Mouse (Mus musculus): ENCODE data around the gene Fbxw8. TPM values are rescaled to one million over a fixed set of nuclear protein-coding genes. Genes with fewer than 3 reads are reported as not detected.
A peak's percentile ranks its signal among the peaks of the same experiment; 100 is the strongest.

The Fbxw8 gene
- total RNA-seq, 2 experiments from 2014 or later = 43.3 to 43.6 TPM

- intact Hi-C loops (cut with DNase I) = loop anchor here (2.0 to 10.0 kb wide), 2 partner anchors 48 to 570 kb away; no protein-coding TSS in a partner anchor
- no peak for DNase-seq
Measured at GRCm38 (mm10) chr5:118164581-118164980, 9.3 kb upstream of the Fbxw8 start, which contains the start of gene Hrk. TSS of gene Hrk (plus strand) at chr5:118164648.

GRCm38 (mm10) chr5:118160691-118161090, 5.4 kb upstream of the Fbxw8 start:
- DNase-seq = no peak
- intact Hi-C loops (cut with DNase I) = loop anchor here (10.0 kb wide), 1 partner anchor 574 kb away; no protein-coding TSS in a partner anchor

- intact Hi-C loops (cut with DNase I) = loop anchor here (5.0 kb wide), 1 partner anchor 60 kb away; no protein-coding TSS in a partner anchor
- no peak for DNase-seq
Measured at GRCm38 (mm10) chr5:118156976-118157375, 1.7 kb upstream of the Fbxw8 start.

GRCm38 (mm10) chr5:118155565-118155947, 292 bp upstream of the Fbxw8 start:
- intact Hi-C loops (cut with DNase I) = loop anchor here (5.0 kb wide), 1 partner anchor 58 kb away; no protein-coding TSS in a partner anchor
- DNase-seq = no peak

GRCm38 (mm10) chr5:118149711-118150110, 5.6 kb downstream of the Fbxw8 start:
- intact Hi-C loops (cut with DNase I) = no loop called here

GRCm38 (mm10) chr5:118147264-118147663, 8.0 kb downstream of the Fbxw8 start:
- DNase-seq = peak in 1 of 2 experiments; percentile 21
- intact Hi-C loops (cut with DNase I) = no loop called here

More at GRCm38 (mm10) chr5:118149711-118150110, 5.6 kb downstream of the Fbxw8 start:
- peak in 1 of 2 experiments; percentile 38 for DNase-seq

GRCm38 (mm10) chr5:118145999-118146679, 9.1 kb downstream of the Fbxw8 start:
- intact Hi-C loops (cut with DNase I) = no loop called here

GRCm38 (mm10) chr5:118145458-118145857, 9.8 kb downstream of the Fbxw8 start:
- intact Hi-C loops (cut with DNase I) = no loop called here

More at GRCm38 (mm10) chr5:118145999-118146679, 9.1 kb downstream of the Fbxw8 start:
- DNase-seq = peak; percentile 38 to 54

GRCm38 (mm10) chr5:118144770-118145169, 10.5 kb downstream of the Fbxw8 start:
- DNase-seq = no peak
- intact Hi-C loops (cut with DNase I) = no loop called here

More at GRCm38 (mm10) chr5:118145458-118145857, 9.8 kb downstream of the Fbxw8 start:
- no peak for DNase-seq

- intact Hi-C loops (cut with DNase I) = no loop called here
- no peak for DNase-seq
Measured at GRCm38 (mm10) chr5:118144327-118144726, 10.9 kb downstream of the Fbxw8 start.

- intact Hi-C loops (cut with DNase I) = no loop called here
- peak; percentile 65 to 68 for DNase-seq
Measured at GRCm38 (mm10) chr5:118143211-118144026, 11.8 kb downstream of the Fbxw8 start.

- intact Hi-C loops (cut with DNase I) = no loop called here
- DNase-seq = no peak
Measured at GRCm38 (mm10) chr5:118142471-118142870, 12.8 kb downstream of the Fbxw8 start.

- no peak for DNase-seq
- intact Hi-C loops (cut with DNase I) = no loop called here
Measured at GRCm38 (mm10) chr5:118139630-118140029, 15.6 kb downstream of the Fbxw8 start.

GRCm38 (mm10) chr5:118136391-118136790, 18.9 kb downstream of the Fbxw8 start:
- intact Hi-C loops (cut with DNase I) = no loop called here
- no peak for DNase-seq

GRCm38 (mm10) chr5:118128651-118129050, 26.6 kb downstream of the Fbxw8 start:
- intact Hi-C loops (cut with DNase I) = no loop called here
- DNase-seq = no peak

- peak; percentile 40 to 70 for DNase-seq
- intact Hi-C loops (cut with DNase I) = no loop called here
Measured at GRCm38 (mm10) chr5:118128208-118128607, 27.1 kb downstream of the Fbxw8 start.

- intact Hi-C loops (cut with DNase I) = no loop called here
- DNase-seq = no peak
Measured at GRCm38 (mm10) chr5:118126671-118127070, 28.6 kb downstream of the Fbxw8 start.

- intact Hi-C loops (cut with DNase I) = no loop called here
- no peak for DNase-seq
Measured at GRCm38 (mm10) chr5:118123096-118123495, 32.2 kb downstream of the Fbxw8 start.

- DNase-seq = no peak
- intact Hi-C loops (cut with DNase I) = no loop called here
Measured at GRCm38 (mm10) chr5:118121928-118122327, 33.3 kb downstream of the Fbxw8 start.

GRCm38 (mm10) chr5:118120670-118121069, 34.6 kb downstream of the Fbxw8 start:
- intact Hi-C loops (cut with DNase I) = no loop called here
- DNase-seq = no peak

GRCm38 (mm10) chr5:118118922-118119321, 36.3 kb downstream of the Fbxw8 start:
- intact Hi-C loops (cut with DNase I) = loop anchor here (10.0 kb wide), 1 partner anchor 136 kb away; no protein-coding TSS in a partner anchor

More at GRCm38 (mm10) chr5:118118922-118119321, 36.3 kb downstream of the Fbxw8 start:
- DNase-seq = no peak
